In the genomic region with DNA sequence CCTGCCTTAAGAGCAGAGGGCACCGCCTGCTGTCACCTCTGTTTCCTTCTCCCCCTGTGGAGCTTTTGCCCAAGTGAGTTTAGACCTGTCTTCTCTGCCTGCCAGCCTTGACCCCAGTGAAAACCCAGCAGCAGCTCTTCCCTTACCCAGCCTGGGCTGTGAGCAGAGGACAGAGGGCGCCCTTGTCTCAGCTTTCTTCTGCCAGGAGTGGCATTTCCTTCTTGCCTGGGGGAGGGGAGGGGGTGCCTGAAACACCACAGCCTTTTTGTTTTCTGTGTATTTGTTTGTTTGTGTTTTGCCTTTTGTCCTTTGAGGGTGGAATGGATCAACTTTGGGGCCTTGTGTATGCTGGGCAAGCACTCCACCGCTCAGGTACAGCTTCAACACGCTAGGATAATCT, we compare ENCODE assay signal across 9 mouse cellular contexts. TPM values are rescaled to one million over a fixed set of nuclear protein-coding genes. Genes with fewer than 3 reads are reported as not detected.
DNase-seq lines count a peak whose midpoint lies in the region; ATAC-seq and TF ChIP-seq lines count a peak whose summit lies in the region.
"Had no signal": no experiment of that assay in that cellular context is flagged by ENCODE, and none has a peak within 500 bp of the region (broad histone marks: within the 10 kb centered on the region; RNA-seq: fewer than 3 reads in every experiment).

No protein-coding gene starts in this region.

- 78% methylated on average over 4 of the region's 4 CpGs for WGBS in hindbrain, embryonic 12.5 days
- WGBS in hindbrain, embryonic 14.5 days = 78% methylated on average over 4 of the region's 4 CpGs

- H3K4me1 ChIP-seq in hindbrain, embryonic 12.5 days = no peaks in the 10 kb centered on the region
- no peaks in the 10 kb centered on the region for H3K4me1 ChIP-seq in hindbrain, embryonic 14.5 days (replicated peaks; ENCODE audit: control insufficient read depth, insufficient read depth, low read length)
- peaks cover 4 to 9% of the 10 kb centered on the region in 2 experiments; a peak in 2 of 4 replicates for H3K4me1 ChIP-seq in MEL (ENCODE audit: control insufficient read depth in 1 of 2, insufficient read depth in 2 of 2, low read length in 2 of 2)

- no peaks in the 10 kb centered on the region for H3K79me2 ChIP-seq in MEL (ENCODE audit: control insufficient read depth, insufficient read depth, low read length, poor library complexity)

- 0 out of 2 replicates have a peak overlapping the region, but pooled peaks have one; percentile 24 for H3K9ac ChIP-seq in hindbrain, embryonic 12.5 days
- no peak overlapping the region for H3K9ac ChIP-seq in hindbrain, embryonic 14.5 days
- no peak overlapping the region for H3K9ac ChIP-seq in MEL (ENCODE audit: control insufficient read depth, low read depth, low read length, poor library complexity, severe bottlenecking)
- H3K9ac ChIP-seq: liver, embryonic 15.5 days had no signal

- H3K27me3 ChIP-seq in hindbrain, embryonic 12.5 days = no peaks in the 10 kb centered on the region
- H3K27me3 ChIP-seq in hindbrain, embryonic 14.5 days (ENCODE audit: control insufficient read depth, insufficient read depth, low read length) = no peaks in the 10 kb centered on the region
- no peaks in the 10 kb centered on the region for H3K27me3 ChIP-seq in MEL (ENCODE audit: control insufficient read depth in 1 of 2, insufficient read depth in 2 of 2, low read length in 2 of 2)
- H3K27me3 ChIP-seq: liver, embryonic 15.5 days had no signal

- ATAC-seq in CD4-positive, CD25-positive, alpha-beta regulatory T cell, adult 4 months = no peak
- ATAC-seq in hindbrain, embryonic 12.5 days (ENCODE audit: low FRiP score) = no peak
- no peak for ATAC-seq in hindbrain, embryonic 14.5 days (ENCODE audit: low FRiP score)

- TF ChIP-seq RAD21 in MEL (IDR thresholded peaks at IDR 0.05; ENCODE audit: low read depth, low read length) = no peak; the same call in 1 of the 2 replicates

- no peak overlapping the region for H3K4me2 ChIP-seq in hindbrain, embryonic 12.5 days (replicated peaks)
- H3K4me2 ChIP-seq in hindbrain, embryonic 14.5 days (replicated peaks) = no peak overlapping the region
- H3K4me2 ChIP-seq: liver, embryonic 15.5 days had no signal

- TF ChIP-seq CTCF in MEL (IDR thresholded peaks at IDR 0.05 in 2 of 3, conservative IDR thresholded peaks at IDR 0.05 in 1 of 3; ENCODE audit: control insufficient read depth in 1 of 3, insufficient read depth in 1 of 3, low read depth in 2 of 3, low read length in 3 of 3, poor library complexity in 1 of 3, severe bottlenecking in 1 of 3) = peak in 2 of 3 experiments; percentile 4 to 17; a peak in 2 of 6 replicates

- H3K27ac ChIP-seq in hindbrain, embryonic 12.5 days = 0 out of 2 replicates have a peak overlapping the region, but pooled peaks have one; percentile 14
- H3K27ac ChIP-seq in hindbrain, embryonic 14.5 days = no peak overlapping the region
- H3K27ac ChIP-seq in MEL (ENCODE audit: control insufficient read depth, low read depth, low read length) = no peak overlapping the region
- H3K27ac ChIP-seq: liver, embryonic 15.5 days had no signal

- H3K36me3 ChIP-seq in hindbrain, embryonic 12.5 days = peaks cover 8% of the 10 kb centered on the region
- 0 out of 2 replicates have a peak, but pooled peaks cover 7% of the 10 kb centered on the region for H3K36me3 ChIP-seq in hindbrain, embryonic 14.5 days (replicated peaks; ENCODE audit: control insufficient read depth, insufficient read depth)
- H3K36me3 ChIP-seq in MEL (ENCODE audit: control insufficient read depth in 1 of 2, insufficient read depth in 2 of 2, low read length in 2 of 2) = peaks cover 6% of the 10 kb centered on the region in 2 experiments

- H3K9me3 ChIP-seq in hindbrain, embryonic 12.5 days (replicated peaks) = no peaks in the 10 kb centered on the region
- no peaks in the 10 kb centered on the region for H3K9me3 ChIP-seq in hindbrain, embryonic 14.5 days (ENCODE audit: control insufficient read depth, low read length)
- no peaks in the 10 kb centered on the region for H3K9me3 ChIP-seq in MEL (replicated peaks; ENCODE audit: insufficient read depth, low read length)
- H3K9me3 ChIP-seq: liver, embryonic 15.5 days had no signal

- peak; percentile 16 for DNase-seq in CD4-positive, CD25-positive, alpha-beta regulatory T cell, adult 2 months (ENCODE audit: low read depth, low spot score)
- no peak for DNase-seq in hindbrain, embryonic 14.5 days (ENCODE audit: low spot score)
- DNase-seq in MEL (ENCODE audit: low read depth, low spot score) = no peak
- DNase-seq in kidney, postnatal 36 days = peak; percentile 65 to 80
- DNase-seq in right cerebral cortex, postnatal 4 days = no peak
- no peak for DNase-seq in testis, postnatal 14 days (ENCODE audit: low spot score)

- no peak for TF ChIP-seq POLR2A in MEL (IDR thresholded peaks at IDR 0.05; ENCODE audit: control insufficient read depth in 1 of 2, insufficient read depth in 1 of 2, low read depth in 1 of 2, low read length in 2 of 2, poor library complexity in 1 of 2)

- no peak for TF ChIP-seq EP300 in MEL (IDR thresholded peaks at IDR 0.05; ENCODE audit: low read depth in 1 of 2, low read length in 2 of 2)

- H3K4me3 ChIP-seq in hindbrain, embryonic 12.5 days = no peak overlapping the region
- H3K4me3 ChIP-seq in hindbrain, embryonic 14.5 days (replicated peaks; ENCODE audit: low read length) = no peak overlapping the region
- H3K4me3 ChIP-seq in MEL (ENCODE audit: control insufficient read depth in 1 of 2, insufficient read depth in 1 of 2, low read depth in 2 of 2, low read length in 2 of 2) = no peak overlapping the region
- H3K4me3 ChIP-seq: liver, embryonic 15.5 days had no signal

TF ChIP-seq in MEL, 35 proteins besides CTCF, POLR2A, EP300 and RAD21:
- TF ChIP-seq HCFC1 (IDR thresholded peaks at IDR 0.05; ENCODE audit: low read depth, low read length) (no peak), UBTF (IDR thresholded peaks at IDR 0.05; ENCODE audit: borderline replicate concordance, insufficient read depth, low read depth, low read length) (no peak), GATA1 (IDR thresholded peaks at IDR 0.05; ENCODE audit: low read depth, low read length) (no peak)

RNA-seq across cellular contexts. Expression of a gene that starts 50.9 kb away (rescaled TPM):
- polyA plus RNA-seq in CD4-positive, CD25-positive, alpha-beta regulatory T cell, adult 4 months (2017; shearing (Covaris generic)) = 10 to 100 TPM; 55.9 to 89.2 TPM
- polyA plus RNA-seq in hindbrain, embryonic 12.5 days (2016; fragmentation: Nextera tagmentation; extraction: Ambion mirVana) = 20.7 and 23.3 TPM in 2 replicates
- 10.1 and 12.0 TPM in 2 replicates for polyA plus RNA-seq in hindbrain, embryonic 14.5 days (2014; fragmentation: Nextera tagmentation; extraction: Ambion mirVana)
- total RNA-seq in MEL (2012; rRNA removed) = 18.3 and 22.3 TPM in 2 replicates
- 10 to 100 TPM in 1 of 2 experiments, not detected in 1; 23.3 TPM for polyA plus RNA-seq in MEL (2012; ENCODE audit: insufficient read depth in 1 of 2, insufficient read length in 2 of 2, low read depth in 1 of 2, low replicate concordance in 2 of 2, missing spikeins in 1 of 2)

Comparison
In these comparisons a context has a peak if more than half of its experiments do, and no peak if none do; other contexts are left out.
1. DNase-seq: peak in CD4-positive, CD25-positive, alpha-beta regulatory T cell, adult 2 months (single experiment) and kidney, postnatal 36 days (2 of 2); none in hindbrain, embryonic 14.5 days (single experiment), MEL (single experiment), right cerebral cortex, postnatal 4 days (single experiment) and testis, postnatal 14 days (single experiment).